Mouse (Mus musculus) stomach, postnatal 0 days (tissue): ENCODE data around the gene Col6a5.

Experiments
- CTCF ChIP-seq: IDR thresholded peaks from 2 replicates; pipeline ENCODE4 v1.5.1; 2016; ENCODE audit warnings: antibody characterized with exemption, low read depth, mild to moderate bottlenecking, moderate library complexity
- EP300 ChIP-seq: optimal IDR thresholded peaks from 2 replicates; pipeline ENCODE3; 2016; ENCODE audit warnings: antibody characterized with exemption

- no peak for TF ChIP-seq EP300
- TF ChIP-seq CTCF, result no peak
Measured at GRCm38 (mm10) chr9:105990099-105990498, 29.7 kb upstream of the Col6a5 start.
